ENCODE assay signal across 24 mouse cellular contexts in the genomic region with DNA sequence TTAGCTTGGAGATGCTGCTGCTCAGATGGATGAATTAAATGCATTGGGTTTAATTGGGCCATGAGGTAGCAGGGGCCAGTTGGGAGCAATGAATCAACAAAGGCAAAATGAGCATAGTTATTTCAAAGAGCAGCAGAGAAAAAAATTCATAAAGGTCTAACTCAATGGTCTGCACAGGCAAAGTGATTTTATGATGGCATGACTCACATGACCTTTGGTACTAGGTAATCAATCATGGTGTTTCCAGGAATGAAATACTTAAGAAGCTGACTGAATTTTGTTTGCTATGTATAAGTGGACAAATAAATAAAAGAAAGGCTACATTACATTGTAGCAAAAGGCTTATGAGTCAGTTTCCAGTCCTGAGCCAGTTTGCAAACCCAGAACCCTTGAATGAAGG.
A peak's percentile ranks its signal among the peaks of the same experiment; 100 is the strongest.
DNase-seq lines count a peak whose midpoint lies in the region; ATAC-seq and TF ChIP-seq lines count a peak whose summit lies in the region.
"Had no signal": no experiment of that assay in that cellular context is flagged by ENCODE, and none has a peak within 500 bp of the region (broad histone marks: within the 10 kb centered on the region; RNA-seq: fewer than 3 reads in every experiment).

No protein-coding gene starts in this region.

- H3K4me3 ChIP-seq in intestine, embryonic 15.5 days (replicated peaks) = no peak overlapping the region
- H3K4me3 ChIP-seq in intestine, embryonic 16.5 days (ENCODE audit: low read length) = no peak overlapping the region
- no peak overlapping the region for H3K4me3 ChIP-seq in intestine, postnatal 0 days (ENCODE audit: low read depth, low read length)
- H3K4me3 ChIP-seq in stomach, postnatal 0 days (ENCODE audit: low read depth, low read length) = no peak overlapping the region
- H3K4me3 ChIP-seq in kidney, embryonic 15.5 days (replicated peaks) = no peak overlapping the region
- H3K4me3 ChIP-seq: embryonic facial prominence, embryonic 13.5 days; embryonic facial prominence, embryonic 15.5 days; erythroblast, embryonic 14.5 days; forebrain, embryonic 10.5 days; forebrain, embryonic 12.5 days had no signal

- no peak overlapping the region for H3K27ac ChIP-seq in intestine, embryonic 15.5 days
- H3K27ac ChIP-seq in intestine, embryonic 16.5 days (ENCODE audit: low read length) = no peak overlapping the region
- H3K27ac ChIP-seq in intestine, postnatal 0 days (ENCODE audit: low read depth, low read length) = no peak overlapping the region
- no peak overlapping the region for H3K27ac ChIP-seq in stomach, postnatal 0 days (replicated peaks)
- no peak overlapping the region for H3K27ac ChIP-seq in kidney, embryonic 15.5 days
- H3K27ac ChIP-seq: embryonic facial prominence, embryonic 13.5 days; embryonic facial prominence, embryonic 15.5 days; forebrain, embryonic 10.5 days; forebrain, embryonic 12.5 days had no signal

- no peak overlapping the region for H3K4me2 ChIP-seq in intestine, embryonic 15.5 days (replicated peaks)
- H3K4me2 ChIP-seq in intestine, embryonic 16.5 days (ENCODE audit: low read depth, low read length) = no peak overlapping the region
- H3K4me2 ChIP-seq in intestine, postnatal 0 days (replicated peaks; ENCODE audit: low read depth) = no peak overlapping the region
- H3K4me2 ChIP-seq in stomach, postnatal 0 days (replicated peaks; ENCODE audit: low read depth) = no peak overlapping the region
- H3K4me2 ChIP-seq in kidney, embryonic 15.5 days = no peak overlapping the region
- H3K4me2 ChIP-seq: embryonic facial prominence, embryonic 13.5 days; embryonic facial prominence, embryonic 15.5 days; forebrain, embryonic 12.5 days had no signal

- no peaks in the 10 kb centered on the region for H3K4me1 ChIP-seq in intestine, embryonic 15.5 days (replicated peaks)
- H3K4me1 ChIP-seq in intestine, embryonic 16.5 days (ENCODE audit: control insufficient read depth, insufficient read depth, low read length) = no peaks in the 10 kb centered on the region
- H3K4me1 ChIP-seq in intestine, postnatal 0 days (replicated peaks; ENCODE audit: control insufficient read depth, insufficient read depth, low read length) = no peaks in the 10 kb centered on the region
- no peaks in the 10 kb centered on the region for H3K4me1 ChIP-seq in stomach, postnatal 0 days (replicated peaks; ENCODE audit: control insufficient read depth, insufficient read depth)
- no peaks in the 10 kb centered on the region for H3K4me1 ChIP-seq in kidney, embryonic 15.5 days
- H3K4me1 ChIP-seq: embryonic facial prominence, embryonic 13.5 days; embryonic facial prominence, embryonic 15.5 days; forebrain, embryonic 10.5 days; forebrain, embryonic 12.5 days had no signal

- no peak overlapping the region for H3K9ac ChIP-seq in intestine, embryonic 15.5 days
- H3K9ac ChIP-seq in intestine, embryonic 16.5 days (ENCODE audit: low read depth, low read length) = no peak overlapping the region
- H3K9ac ChIP-seq in intestine, postnatal 0 days (ENCODE audit: low read depth, low read length) = no peak overlapping the region
- no peak overlapping the region for H3K9ac ChIP-seq in stomach, postnatal 0 days (ENCODE audit: low read length)
- no peak overlapping the region for H3K9ac ChIP-seq in kidney, embryonic 15.5 days
- H3K9ac ChIP-seq: embryonic facial prominence, embryonic 13.5 days; embryonic facial prominence, embryonic 15.5 days; forebrain, embryonic 12.5 days had no signal

- no peaks in the 10 kb centered on the region for H3K27me3 ChIP-seq in intestine, embryonic 15.5 days (replicated peaks)
- no peaks in the 10 kb centered on the region for H3K27me3 ChIP-seq in intestine, embryonic 16.5 days (replicated peaks; ENCODE audit: control insufficient read depth, insufficient read depth, low read length)
- H3K27me3 ChIP-seq in intestine, postnatal 0 days (replicated peaks; ENCODE audit: control insufficient read depth, insufficient read depth, low read length) = no peaks in the 10 kb centered on the region
- no peaks in the 10 kb centered on the region for H3K27me3 ChIP-seq in stomach, postnatal 0 days (ENCODE audit: control insufficient read depth, insufficient read depth, low read length)
- H3K27me3 ChIP-seq in kidney, embryonic 15.5 days = no peaks in the 10 kb centered on the region
- H3K27me3 ChIP-seq: embryonic facial prominence, embryonic 13.5 days; embryonic facial prominence, embryonic 15.5 days; forebrain, embryonic 12.5 days had no signal

- TF ChIP-seq CTCF in intestine, postnatal 0 days (IDR thresholded peaks at IDR 0.05; ENCODE audit: low read depth) = no peak
- no peak for TF ChIP-seq CTCF in stomach, postnatal 0 days (IDR thresholded peaks at IDR 0.05; ENCODE audit: low read depth)

- peak; percentile 61 for DNase-seq in Muller cell, postnatal 12 days (ENCODE audit: inconsistent ontology term)
- no peak for DNase-seq in stomach, postnatal 0 days (ENCODE audit: low spot score)
- no peak for DNase-seq in spleen, postnatal 36 days (ENCODE audit: low spot score in 2 of 2)
- DNase-seq in B cell, adult 2 months = no peak
- DNase-seq: adrenal gland, adult 8-10 months; adrenal gland, postnatal 14 days; cerebellum, adult 11 months; cerebellum, adult 18-20 months; cerebellum, adult 8-10 months; cerebellum, adult 9-11 months; cerebellum, postnatal 14 days; cerebellum, postnatal 36 days; embryo, embryonic 11 days had no signal

- no peaks in the 10 kb centered on the region for H3K36me3 ChIP-seq in intestine, embryonic 15.5 days
- no peaks in the 10 kb centered on the region for H3K36me3 ChIP-seq in intestine, embryonic 16.5 days (ENCODE audit: control insufficient read depth, insufficient read depth, low read length)
- no peaks in the 10 kb centered on the region for H3K36me3 ChIP-seq in intestine, postnatal 0 days (ENCODE audit: control insufficient read depth, insufficient read depth)
- no peaks in the 10 kb centered on the region for H3K36me3 ChIP-seq in stomach, postnatal 0 days (ENCODE audit: control insufficient read depth, insufficient read depth, low read length)
- H3K36me3 ChIP-seq in kidney, embryonic 15.5 days = no peaks in the 10 kb centered on the region
- H3K36me3 ChIP-seq: embryonic facial prominence, embryonic 13.5 days; embryonic facial prominence, embryonic 15.5 days; forebrain, embryonic 10.5 days; forebrain, embryonic 12.5 days had no signal

- no peak for TF ChIP-seq EP300 in stomach, postnatal 0 days (optimal IDR thresholded peaks at IDR 0.05)

- no peaks in the 10 kb centered on the region for H3K9me3 ChIP-seq in intestine, embryonic 15.5 days
- H3K9me3 ChIP-seq in intestine, embryonic 16.5 days (ENCODE audit: control insufficient read depth, low read length) = no peaks in the 10 kb centered on the region
- no peaks in the 10 kb centered on the region for H3K9me3 ChIP-seq in intestine, postnatal 0 days (ENCODE audit: control insufficient read depth)
- no peaks in the 10 kb centered on the region for H3K9me3 ChIP-seq in stomach, postnatal 0 days (ENCODE audit: control insufficient read depth, low read length)
- no peaks in the 10 kb centered on the region for H3K9me3 ChIP-seq in kidney, embryonic 15.5 days (replicated peaks)
- H3K9me3 ChIP-seq: embryonic facial prominence, embryonic 13.5 days; embryonic facial prominence, embryonic 15.5 days; forebrain, embryonic 10.5 days; forebrain, embryonic 12.5 days had no signal

- peak; percentile 56 for ATAC-seq in intestine, embryonic 15.5 days
- no peak for ATAC-seq in intestine, embryonic 16.5 days
- ATAC-seq in intestine, postnatal 0 days = peak; percentile 65; the same call in 1 of the 2 replicates
- ATAC-seq in stomach, postnatal 0 days (ENCODE audit: low FRiP score, low TSS enrichment) = peak; percentile 82
- no peak for ATAC-seq in kidney, embryonic 15.5 days (replicated peaks; ENCODE audit: low FRiP score)
- ATAC-seq: forebrain, embryonic 14.5 days; forebrain, embryonic 16.5 days had no signal

Comparison
In these comparisons a context has a peak if more than half of its experiments do, and no peak if none do; other contexts are left out.
1. ATAC-seq: peak in intestine, embryonic 15.5 days (single experiment), intestine, postnatal 0 days (single experiment) and stomach, postnatal 0 days (single experiment); none in intestine, embryonic 16.5 days (single experiment) and kidney, embryonic 15.5 days (single experiment).